Mouse (Mus musculus) spleen, adult 2 months (tissue): ENCODE measurements around the gene Pim2. TPM values are rescaled to one million over a fixed set of nuclear protein-coding genes. Genes with fewer than 3 reads are reported as not detected.

ENCODE experiments used
- DNase-seq, 2 experiments: peaks; one replicate each; pipeline versions ENCODE4 v3.0.0 to v3.0.0-alpha.2; 2012 to 2021; ENCODE audit warnings: low spot score in 2 of 2, low read depth in 1 of 2
- H3K27ac ChIP-seq: fragments of 200-500 bp; 2 replicates; pipeline ENCODE4 v1.5.1; 2012; ENCODE audit warnings: low read length, inconsistent platforms; ENCODE audit not compliant: insufficient read depth
- H3K27me3 ChIP-seq: fragments of 200-500 bp; 2 replicates; pipeline ENCODE4 v1.6.1; 2012; ENCODE audit warnings: mild to moderate bottlenecking, moderate library complexity, low read length, inconsistent platforms; ENCODE audit not compliant: control insufficient read depth, insufficient read depth
- H3K36me3 ChIP-seq: fragments of 200-500 bp; 2 replicates; pipeline ENCODE4 v1.6.1; 2012; ENCODE audit warnings: mild to moderate bottlenecking, low read length, inconsistent platforms; ENCODE audit not compliant: control insufficient read depth, insufficient read depth
- H3K4me1 ChIP-seq: fragments of 200-500 bp; 2 replicates; pipeline ENCODE4 v1.6.1; 2011; ENCODE audit warnings: inconsistent platforms; ENCODE audit not compliant: control insufficient read depth, insufficient read depth, insufficient read length
- H3K4me3 ChIP-seq: fragments of 200-500 bp; 2 replicates; pipeline ENCODE4 v1.5.1; 2011; ENCODE audit warnings: mild to moderate bottlenecking, inconsistent platforms; ENCODE audit not compliant: insufficient read depth, insufficient read length; ENCODE audit errors: extremely low read depth
- CTCF ChIP-seq: fragments of 200-500 bp; IDR thresholded peaks from 2 replicates; pipeline ENCODE4 v1.5.1; 2011; ENCODE audit warnings: mild to moderate bottlenecking, inconsistent platforms; ENCODE audit not compliant: insufficient read depth, insufficient read length, insufficient replicate concordance; ENCODE audit errors: extremely low read depth
- POLR2A ChIP-seq: fragments of 200-500 bp; IDR thresholded peaks from 2 replicates; pipeline ENCODE4 v1.6.1; 2011; ENCODE audit warnings: low read depth, low read length, inconsistent platforms
- WGBS: fragments of 180-500 bp; shearing (Covaris S2); methylation state at CpG from one replicate; pipeline ENCODE4 v1.1.7; 2018; 5-methylcytosine and 5-hydroxymethylcytosine counted together
- polyA plus RNA-seq: library from polyadenylated mRNA; depleted of rRNA; stranded (reverse); fragments of >200 nt; gene quantifications from 2 replicates; pipeline ENCODE4 v1.2.3, GENCODE M21; 2012; rRNA removed

Pim2 gene
- 40.1 and 75.0 TPM in 2 replicates for polyA plus RNA-seq

DNA sequence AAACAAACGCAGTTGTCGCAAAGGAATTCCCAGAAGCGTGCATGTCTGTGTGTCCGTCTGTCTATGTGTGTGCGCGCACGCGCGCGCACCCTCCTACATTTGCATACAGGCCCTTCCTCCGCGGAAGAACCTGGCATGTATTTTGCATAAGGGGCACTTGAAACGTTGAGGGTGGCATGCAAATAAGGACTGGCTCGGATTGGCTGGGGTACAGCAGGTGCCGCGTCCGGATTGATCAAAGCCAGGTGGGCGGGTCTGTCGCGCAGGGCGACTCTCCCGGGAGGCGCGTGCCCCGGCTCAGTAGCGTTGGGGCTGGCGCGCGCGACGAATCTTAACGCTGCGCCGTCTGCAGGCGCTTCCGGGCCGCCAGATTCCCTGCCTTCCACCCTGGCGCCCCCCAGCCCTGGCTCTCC, at the start of gene Pim2:
Gene Pim2, plus strand, starts transcription at position 256 of the 413 bp plus-strand sequence.
- DNase-seq: peak; percentile 85
- peak; percentile 61 for TF ChIP-seq POLR2A
- TF ChIP-seq CTCF: no peak
- H3K36me3 ChIP-seq: peaks cover 7% of the 10 kb centered on the region
- H3K27me3 ChIP-seq: no peaks in the 10 kb centered on the region
- 26% methylated on average over 37 of the region's 38 CpGs for WGBS
- no peaks in the 10 kb centered on the region; the same call in 1 of the 2 replicates for H3K4me1 ChIP-seq
- peak within 1 kb of the TSS; percentile 68 for H3K27ac ChIP-seq
- H3K4me3 ChIP-seq: peak within 1 kb of the TSS; percentile 85

DNA sequence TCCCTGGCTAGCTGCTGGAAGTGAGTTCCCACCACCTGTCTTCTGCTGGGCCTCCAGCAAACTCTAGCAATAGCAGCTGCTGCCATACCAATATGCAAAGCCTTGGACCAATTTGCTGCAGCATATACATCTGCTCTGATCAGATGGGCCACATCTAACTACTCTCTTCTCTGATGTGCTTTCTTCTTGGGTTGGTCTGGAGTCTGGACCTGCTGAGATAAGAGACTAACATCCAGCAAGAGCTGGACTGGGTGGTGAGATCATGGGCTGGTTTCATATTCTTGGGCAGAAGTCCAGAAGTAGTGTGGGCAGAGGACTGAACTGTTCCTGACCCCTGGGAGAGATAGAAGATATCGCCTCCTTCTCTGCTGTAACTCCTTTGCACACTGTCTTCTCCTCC, 40.9 kb upstream of the Pim2 start:
- Histone ChIP-seq H3K27me3 (no peaks in the 10 kb centered on the region), H3K4me3 (no peak overlapping the region), H3K27ac (peak overlapping the region; percentile 70; the same call in 1 of the 2 replicates), H3K36me3 (no peaks in the 10 kb centered on the region), H3K4me1 (no peaks in the 10 kb centered on the region)
- TF ChIP-seq CTCF (no peak), POLR2A (no peak)
- WGBS: 80% methylated on average over 1 of the region's 1 CpGs
- no peak for DNase-seq

- TF ChIP-seq POLR2A: no peak
- TF ChIP-seq CTCF: no peak
- 30% methylated on average over 7 of the region's 7 CpGs for WGBS
- Histone ChIP-seq H3K36me3 (no peaks in the 10 kb centered on the region), H3K4me1 (peaks cover 7% of the 10 kb centered on the region), H3K27me3 (no peaks in the 10 kb centered on the region), H3K4me3 (peak overlapping the region; percentile 42), H3K27ac (no peak overlapping the region; the same call in 1 of the 2 replicates)
- DNase-seq: no peak
Observed at GRCm38 (mm10) chrX:7840842-7841162, 37.3 kb upstream of the Pim2 start.

- 30% methylated on average over 74 of the region's 74 CpGs for WGBS
- TF ChIP-seq POLR2A (peak; percentile 19), CTCF (no peak)
- Histone ChIP-seq H3K27ac (peak within 1 kb of the TSS; percentile 99), H3K4me3 (peak within 1 kb of the TSS; percentile 80), H3K36me3 (no peaks in the 10 kb centered on the region), H3K4me1 (peaks cover 7% of the 10 kb centered on the region), H3K27me3 (no peaks in the 10 kb centered on the region)
- peak; percentile 93 to 94 for DNase-seq
Observed at GRCm38 (mm10) chrX:7841163-7842162, 36.6 kb upstream of the Pim2 start, which contains the start of gene Otud5. Gene Otud5, plus strand, starts transcription at chrX:7841364.

- Histone ChIP-seq H3K27me3 (no peaks in the 10 kb centered on the region), H3K4me1 (peaks cover 7% of the 10 kb centered on the region), H3K4me3 (peak overlapping the region; percentile 80), H3K36me3 (no peaks in the 10 kb centered on the region), H3K27ac (peak overlapping the region; percentile 99)
- TF ChIP-seq CTCF: no peak
- no peak for TF ChIP-seq POLR2A
- DNase-seq: peak in 1 of 2 experiments; percentile 6
- WGBS: 32% methylated on average over 42 of the region's 42 CpGs
Observed at GRCm38 (mm10) chrX:7842318-7842717, 35.7 kb upstream of the Pim2 start.

- H3K27ac ChIP-seq: no peak overlapping the region
- H3K27me3 ChIP-seq: no peaks in the 10 kb centered on the region
- TF ChIP-seq CTCF (no peak), POLR2A (no peak)
- WGBS: 85% methylated on average over 2 of the region's 2 CpGs
- DNase-seq: no peak
- peaks cover 2% of the 10 kb centered on the region; the same call in 1 of the 2 replicates for H3K36me3 ChIP-seq
- H3K4me3 ChIP-seq: no peak overlapping the region
- peaks cover 6% of the 10 kb centered on the region for H3K4me1 ChIP-seq
Observed at GRCm38 (mm10) chrX:7847845-7848244, 30.2 kb upstream of the Pim2 start.

- TF ChIP-seq POLR2A (no peak), CTCF (peak; percentile 57; the same call in 1 of the 2 replicates)
- Histone ChIP-seq H3K36me3 (peaks cover 4% of the 10 kb centered on the region), H3K4me3 (no peak overlapping the region), H3K27ac (no peak overlapping the region), H3K27me3 (no peaks in the 10 kb centered on the region), H3K4me1 (no peaks in the 10 kb centered on the region)
- 27% methylated on average over 2 of the region's 2 CpGs for WGBS
- peak in 1 of 2 experiments; percentile 51 for DNase-seq
Observed at GRCm38 (mm10) chrX:7854578-7854977, 23.5 kb upstream of the Pim2 start.
